Comparison of ENCODE assay signal across 26 mouse cellular contexts in the genomic region with DNA sequence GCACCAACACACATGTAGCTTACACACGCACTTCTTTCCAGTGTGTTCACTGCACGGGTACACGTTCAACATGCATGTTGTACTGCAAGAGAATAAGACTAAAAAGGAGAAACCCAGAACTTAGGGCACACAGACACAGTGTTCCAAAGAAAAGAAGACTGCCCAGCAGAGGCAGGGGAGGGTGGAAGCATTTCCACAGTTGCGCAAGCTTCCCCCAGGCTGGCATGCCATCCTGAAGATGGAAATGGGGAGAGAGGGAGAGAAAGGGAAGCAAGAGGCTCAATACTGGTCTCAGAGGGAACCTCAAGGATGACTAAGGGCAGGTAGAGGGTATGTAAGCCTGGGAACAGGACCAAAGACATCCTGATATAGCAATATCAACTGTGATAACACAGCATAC. TPM values are rescaled to one million over a fixed set of nuclear protein-coding genes. Genes with fewer than 3 reads are reported as not detected.
DNase-seq lines count a peak whose midpoint lies in the region; ATAC-seq and TF ChIP-seq lines count a peak whose summit lies in the region.
"Had no signal": no experiment of that assay in that cellular context is flagged by ENCODE, and none has a peak within 500 bp of the region (broad histone marks: within the 10 kb centered on the region; RNA-seq: fewer than 3 reads in every experiment).

No protein-coding gene starts in this region.

- DNase-seq in heart, adult 11 months, result peak; percentile 79
- DNase-seq in heart, postnatal 14 days, result no peak
- no peak for DNase-seq in limb, embryonic 10.5 days (ENCODE audit: low spot score)
- DNase-seq: B cell, adult 2 months; cerebellum, adult 11 months; cerebellum, adult 2 months; cerebellum, adult 9-11 months; cerebellum, postnatal 25 days; forebrain, postnatal 0 days; gastrocnemius, adult 2 months; gastrocnemius, postnatal 14 days; heart, adult 2 months; heart, postnatal 10 days; kidney, adult 2 months had no signal

- H3K36me3 ChIP-seq in heart, embryonic 11.5 days (ENCODE audit: control insufficient read depth, insufficient read depth, low read length), result peaks cover 2% of the 10 kb centered on the region; the same call in 1 of the 2 replicates
- H3K36me3 ChIP-seq in heart, embryonic 15.5 days, result peaks cover 7% of the 10 kb centered on the region
- H3K36me3 ChIP-seq in C2C12 (ENCODE audit: control insufficient read depth, insufficient read depth) (no peaks in the 10 kb centered on the region), myocyte (ENCODE audit: control insufficient read depth, insufficient read depth) (no peaks in the 10 kb centered on the region)
- peaks cover 35% of the 10 kb centered on the region for H3K36me3 ChIP-seq in limb, embryonic 10.5 days
- H3K36me3 ChIP-seq: embryonic facial prominence, embryonic 12.5 days; embryonic facial prominence, embryonic 15.5 days; hindbrain, embryonic 15.5 days had no signal

- H3K79me2 ChIP-seq in C2C12 (ENCODE audit: control insufficient read depth, insufficient read depth) (no peaks in the 10 kb centered on the region), myocyte (ENCODE audit: control insufficient read depth, insufficient read depth) (no peaks in the 10 kb centered on the region)

- TF ChIP-seq POLR2A in myocyte (IDR thresholded peaks at IDR 0.05; ENCODE audit: insufficient read length, low read depth), result no peak

- no peak overlapping the region for H3K4me2 ChIP-seq in heart, embryonic 11.5 days
- no peak overlapping the region for H3K4me2 ChIP-seq in heart, embryonic 15.5 days
- H3K4me2 ChIP-seq in myocyte (ENCODE audit: low read depth), result no peak overlapping the region
- H3K4me2 ChIP-seq: embryonic facial prominence, embryonic 12.5 days; embryonic facial prominence, embryonic 15.5 days; hindbrain, embryonic 12.5 days; hindbrain, embryonic 15.5 days had no signal

- no peaks in the 10 kb centered on the region for H3K27me3 ChIP-seq in heart, embryonic 11.5 days (ENCODE audit: control insufficient read depth, insufficient read depth, low read length)
- H3K27me3 ChIP-seq in heart, embryonic 15.5 days, result no peaks in the 10 kb centered on the region
- H3K27me3 ChIP-seq in C2C12 (ENCODE audit: control insufficient read depth, insufficient read depth, insufficient read length) (no peaks in the 10 kb centered on the region), myocyte (ENCODE audit: control insufficient read depth, insufficient read depth, insufficient read length) (no peaks in the 10 kb centered on the region)
- no peaks in the 10 kb centered on the region for H3K27me3 ChIP-seq in limb, embryonic 10.5 days (ENCODE audit: low read depth, poor library complexity, severe bottlenecking)
- H3K27me3 ChIP-seq: embryonic facial prominence, embryonic 12.5 days; embryonic facial prominence, embryonic 15.5 days; hindbrain, embryonic 12.5 days; hindbrain, embryonic 15.5 days had no signal

- H3K4me1 ChIP-seq in heart, embryonic 11.5 days (ENCODE audit: control insufficient read depth, insufficient read depth, low read length), result peaks cover 47% of the 10 kb centered on the region
- H3K4me1 ChIP-seq in heart, embryonic 15.5 days (replicated peaks), result peaks cover 60% of the 10 kb centered on the region
- H3K4me1 ChIP-seq in limb, embryonic 10.5 days, result peaks cover 37% of the 10 kb centered on the region

- 87% methylated on average over 4 of the region's 4 CpGs for WGBS in heart, embryonic 11.5 days (ENCODE audit: insufficient replicate concordance)
- WGBS in heart, embryonic 15.5 days, result 90% methylated on average over 4 of the region's 4 CpGs
- 99% methylated on average over 4 of the region's 4 CpGs for WGBS in limb, embryonic 10.5 days

- H3K4me3 ChIP-seq in heart, embryonic 11.5 days (ENCODE audit: low read depth, low read length), result no peak overlapping the region
- no peak overlapping the region for H3K4me3 ChIP-seq in heart, embryonic 15.5 days
- no peak overlapping the region for H3K4me3 ChIP-seq in C2C12 (ENCODE audit: insufficient read depth, poor library complexity, severe bottlenecking)
- H3K4me3 ChIP-seq in myocyte, result no peak overlapping the region
- no peak overlapping the region for H3K4me3 ChIP-seq in limb, embryonic 10.5 days
- H3K4me3 ChIP-seq: embryonic facial prominence, embryonic 12.5 days; embryonic facial prominence, embryonic 15.5 days; gastrocnemius, adult 2 months; heart, adult 2 months; hindbrain, embryonic 12.5 days; hindbrain, embryonic 15.5 days had no signal

- no peak for TF ChIP-seq CTCF in C2C12 (IDR thresholded peaks at IDR 0.05; ENCODE audit: control insufficient read depth, insufficient read depth, insufficient read length)

- no peak overlapping the region for H3K27ac ChIP-seq in heart, embryonic 11.5 days (ENCODE audit: low read depth, low read length)
- 0 out of 2 replicates have a peak overlapping the region, but pooled peaks have one; percentile 25 for H3K27ac ChIP-seq in heart, embryonic 15.5 days
- H3K27ac ChIP-seq in limb, embryonic 10.5 days, result no peak overlapping the region
- H3K27ac ChIP-seq: embryonic facial prominence, embryonic 12.5 days; embryonic facial prominence, embryonic 15.5 days; gastrocnemius, adult 2 months; heart, adult 2 months; hindbrain, embryonic 12.5 days; hindbrain, embryonic 15.5 days had no signal

- no peaks in the 10 kb centered on the region for H3K79me3 ChIP-seq in C2C12 (ENCODE audit: low read depth)

- H3K9ac ChIP-seq in heart, embryonic 11.5 days (ENCODE audit: low read depth, low read length), result no peak overlapping the region
- H3K9ac ChIP-seq in heart, embryonic 15.5 days, result no peak overlapping the region
- H3K9ac ChIP-seq: embryonic facial prominence, embryonic 12.5 days; embryonic facial prominence, embryonic 15.5 days; forebrain, postnatal 0 days; hindbrain, embryonic 12.5 days; hindbrain, embryonic 15.5 days had no signal

- no peak for ATAC-seq in heart, embryonic 11.5 days (replicated peaks; ENCODE audit: insufficient number of reproducible peaks, low FRiP score, low TSS enrichment)
- no peak for ATAC-seq in heart, embryonic 15.5 days (replicated peaks; ENCODE audit: insufficient number of reproducible peaks, insufficient read depth, low FRiP score, low read depth)
- ATAC-seq: CD4-positive, CD25-positive, alpha-beta regulatory T cell, adult 4 months; forebrain, embryonic 14.5 days; forebrain, postnatal 0 days; intestine, postnatal 0 days had no signal

- H3K9me3 ChIP-seq in heart, embryonic 11.5 days (replicated peaks; ENCODE audit: control insufficient read depth, low read length), result no peaks in the 10 kb centered on the region
- H3K9me3 ChIP-seq in heart, embryonic 15.5 days (replicated peaks), result no peaks in the 10 kb centered on the region
- H3K9me3 ChIP-seq in limb, embryonic 10.5 days (replicated peaks), result no peaks in the 10 kb centered on the region
- H3K9me3 ChIP-seq: embryonic facial prominence, embryonic 12.5 days; embryonic facial prominence, embryonic 15.5 days; hindbrain, embryonic 12.5 days; hindbrain, embryonic 15.5 days had no signal

- H3ac ChIP-seq in C2C12 (ENCODE audit: control insufficient read depth, insufficient read length, low read depth) (no peak overlapping the region), myocyte (ENCODE audit: control insufficient read depth, insufficient read length) (no peak overlapping the region)

- intact Hi-C loops in heart, postnatal 14 days (cut with DNase I), result no loop called here

TF ChIP-seq in C2C12, 6 proteins besides CTCF, POLR2A, EP300 and RAD21:
- TF ChIP-seq CEBPB (IDR thresholded peaks at IDR 0.05; ENCODE audit: low read depth) (peak; percentile 11), FOSL1 (IDR thresholded peaks at IDR 0.05; ENCODE audit: insufficient read depth, low read length, poor library complexity, severe bottlenecking) (no peak)

TF ChIP-seq in myocyte, 11 proteins besides CTCF, POLR2A, EP300 and RAD21:
- TF ChIP-seq CEBPB (IDR thresholded peaks at IDR 0.05; ENCODE audit: insufficient read depth, poor library complexity, severe bottlenecking) (0 out of 2 replicates have a peak, but pooled peaks have one; percentile 4), TCF3 (IDR thresholded peaks at IDR 0.05; ENCODE audit: insufficient read length, low read depth) (no peak), MAX (IDR thresholded peaks at IDR 0.05; ENCODE audit: low read depth) (no peak), REST (IDR thresholded peaks at IDR 0.05; ENCODE audit: insufficient read depth, insufficient read length) (no peak), POLR2AphosphoS2 (IDR thresholded peaks at IDR 0.05; ENCODE audit: insufficient read length, low read depth) (no peak), SRF (IDR thresholded peaks at IDR 0.05; ENCODE audit: control insufficient read depth, insufficient read length, low read depth) (no peak), MYOG (IDR thresholded peaks at IDR 0.05; ENCODE audit: control insufficient read depth in 1 of 3, insufficient read depth in 1 of 3, insufficient read length in 2 of 3, low read depth in 2 of 3) (no peak)

RNA-seq across cellular contexts. Expression of a gene that starts 7.6 kb away (rescaled TPM):
- 58.3 and 66.5 TPM in 2 replicates for polyA plus RNA-seq in heart, embryonic 11.5 days (2014; fragmentation: Nextera tagmentation; extraction: Ambion mirVana)
- polyA plus RNA-seq in heart, embryonic 15.5 days (2015; fragmentation: Nextera tagmentation; extraction: Ambion mirVana), result 54.8 and 66.2 TPM in 2 replicates
- total RNA-seq in heart, postnatal 14 days (2021), result 100 to 1,000 TPM in 1 of 2 experiments, 10 to 100 TPM in 1; 95.6 to 106 TPM
- 11.3 TPM for polyA plus RNA-seq in C2C12 (2012; fragmentation: generic; extraction: Trizol)
- polyA plus RNA-seq in myocyte (2012; fragmentation: generic; extraction: Trizol), result 4.7 TPM
- 22.1 and 27.9 TPM in 2 replicates for polyA plus RNA-seq in limb, embryonic 10.5 days (2016; fragmentation: Nextera tagmentation; extraction: Ambion mirVana)
- total RNA-seq: MEL had no signal
